Mouse (Mus musculus) left cerebral cortex, postnatal 10 days (tissue): ENCODE measurements around the gene Fam240b. TPM values are rescaled to one million over a fixed set of nuclear protein-coding genes. Genes with fewer than 3 reads are reported as not detected.

Source experiments
- DNase-seq, 2 experiments: peaks; one replicate each; pipeline ENCODE4 v3.0.0; 2021 to 2022; ENCODE audit warnings: low spot score in 2 of 2, mixed read lengths in 1 of 2; ENCODE audit errors: extremely low spot score in 1 of 2
- intact Hi-C: fragments of 180-260 bp; cut with DNase I; formaldehyde crosslinking; loops from one replicate; pipeline ENCODE4 v1.15.1; 2025
- total RNA-seq, 2 experiments: library from RNA; stranded (reverse); gene quantifications; 2 replicates each; pipeline ENCODE4 v1.2.3; 2021

Gene Fam240b
- total RNA-seq, 2 experiments from 2014 or later = not detected

DNA sequence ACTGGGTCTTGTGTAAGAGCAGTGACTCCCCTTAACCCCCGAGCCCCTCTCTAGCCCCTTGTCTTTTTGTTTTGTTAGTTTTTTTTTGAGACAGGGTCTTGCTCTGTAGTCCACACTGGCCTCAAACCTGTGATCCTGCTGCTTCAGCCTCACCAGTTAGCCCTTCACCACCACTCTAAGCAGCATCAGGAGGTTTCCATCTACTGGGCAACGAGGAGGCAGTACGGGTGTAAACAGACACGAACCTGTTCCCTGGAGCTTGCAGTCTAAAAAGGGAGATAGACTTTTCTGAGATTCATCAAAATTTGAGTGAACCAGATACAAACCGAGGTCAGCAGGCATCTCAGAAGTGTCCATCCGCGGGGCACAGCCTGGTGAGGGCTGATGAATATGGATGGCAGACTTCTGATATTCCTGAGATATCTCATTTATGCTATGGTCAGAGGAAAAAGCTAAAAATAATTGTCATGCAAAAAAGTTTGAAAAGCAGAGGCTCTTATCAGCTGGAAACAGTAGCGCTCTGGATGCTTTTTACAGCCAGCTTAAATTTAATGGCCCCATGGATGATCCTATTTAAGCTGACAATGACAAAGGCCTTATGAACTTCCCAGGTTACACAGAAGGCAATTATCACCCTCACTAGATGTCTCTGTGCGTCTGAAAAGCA, 52.2 kb downstream of the Fam240b start:
- intact Hi-C loops = loop anchor here (5.0 to 10.0 kb wide), 3 partner anchors 129 to 669 kb away; partner anchors contain the start of gene Mfsd14b
- no peak for DNase-seq

DNA sequence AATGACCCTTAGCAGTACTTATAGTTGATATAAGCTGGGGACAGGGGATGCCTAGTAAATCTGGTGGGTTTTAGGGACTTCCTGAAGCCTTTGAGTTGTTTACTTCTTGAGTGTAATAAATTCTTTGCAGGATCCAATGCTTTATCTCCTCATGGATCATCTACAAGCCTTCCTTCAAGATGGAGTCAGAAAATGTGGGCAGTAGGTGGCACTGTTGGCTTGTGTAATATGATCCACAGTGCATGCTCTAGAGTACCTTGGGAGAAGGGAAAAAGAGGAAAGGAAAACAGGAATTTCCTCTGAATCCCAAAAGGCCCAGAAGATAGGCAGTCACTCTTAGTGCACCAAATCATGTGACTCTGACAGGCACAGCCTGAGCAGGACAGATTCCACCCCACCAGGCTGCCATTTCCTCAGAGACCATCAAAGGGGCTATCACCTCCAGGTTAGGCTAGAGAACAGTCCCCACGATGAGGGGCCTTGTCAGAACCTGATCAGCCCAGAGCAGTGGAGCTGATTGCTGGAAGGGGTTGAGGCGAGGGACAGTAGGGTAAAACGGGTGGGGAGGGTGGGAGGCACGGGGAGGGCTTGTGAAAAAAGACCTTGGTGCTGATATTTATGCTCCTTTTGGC, 54.2 kb downstream of the Fam240b start:
- intact Hi-C loops = loop anchor here (5.0 to 10.0 kb wide), 3 partner anchors 131 to 799 kb away; partner anchors contain the start of gene Mfsd14b

DNA sequence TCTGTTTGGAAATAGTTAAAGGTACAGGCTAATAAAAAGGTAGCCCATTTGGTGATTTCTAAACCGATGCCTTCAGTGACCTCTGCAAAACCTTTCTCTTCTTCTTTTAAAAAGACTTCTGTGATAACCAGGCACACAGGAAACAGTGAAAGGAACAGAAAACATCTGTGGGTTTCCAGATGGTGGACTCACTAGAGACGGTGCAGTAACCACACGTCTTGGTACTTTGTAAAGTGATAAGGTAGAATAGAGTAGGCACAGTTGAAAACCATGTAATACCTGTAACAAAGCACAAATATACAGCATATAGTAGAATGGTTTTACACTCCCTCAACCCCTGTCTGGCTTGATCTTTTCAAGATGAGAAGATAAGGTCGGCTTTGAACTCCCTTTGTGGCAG, 57.0 kb downstream of the Fam240b start:
- DNase-seq = no peak
- intact Hi-C loops = loop anchor here (5.0 to 10.0 kb wide), 3 partner anchors 134 to 802 kb away; partner anchors contain the start of gene Mfsd14b

More for the DNA sequence above, 54.2 kb downstream of the Fam240b start:
- DNase-seq = peak; percentile 56 to 62

DNA sequence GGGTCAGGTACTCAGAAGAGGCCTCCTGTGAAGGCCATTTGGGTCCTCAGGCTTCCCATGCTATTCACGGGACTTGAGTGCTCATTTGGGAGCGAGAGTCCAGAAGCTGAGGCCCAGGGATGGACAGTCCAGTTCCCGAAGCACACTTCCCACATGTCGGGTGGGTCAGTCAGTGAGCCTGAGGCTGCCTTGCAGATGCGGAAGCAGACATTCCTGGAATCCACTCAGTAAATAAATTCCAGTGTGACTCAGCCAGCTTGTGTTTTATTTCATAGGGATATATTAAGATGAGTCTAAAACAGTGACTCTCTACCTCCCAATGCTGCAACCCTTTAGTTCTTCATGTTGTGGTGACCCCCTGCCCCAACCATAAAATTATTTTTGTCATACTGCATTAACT, 58.1 kb downstream of the Fam240b start:
- intact Hi-C loops = loop anchor here (1.0 to 10.0 kb wide), 3 partner anchors 124 to 255 kb away; no protein-coding TSS in a partner anchor
- no peak for DNase-seq

DNA sequence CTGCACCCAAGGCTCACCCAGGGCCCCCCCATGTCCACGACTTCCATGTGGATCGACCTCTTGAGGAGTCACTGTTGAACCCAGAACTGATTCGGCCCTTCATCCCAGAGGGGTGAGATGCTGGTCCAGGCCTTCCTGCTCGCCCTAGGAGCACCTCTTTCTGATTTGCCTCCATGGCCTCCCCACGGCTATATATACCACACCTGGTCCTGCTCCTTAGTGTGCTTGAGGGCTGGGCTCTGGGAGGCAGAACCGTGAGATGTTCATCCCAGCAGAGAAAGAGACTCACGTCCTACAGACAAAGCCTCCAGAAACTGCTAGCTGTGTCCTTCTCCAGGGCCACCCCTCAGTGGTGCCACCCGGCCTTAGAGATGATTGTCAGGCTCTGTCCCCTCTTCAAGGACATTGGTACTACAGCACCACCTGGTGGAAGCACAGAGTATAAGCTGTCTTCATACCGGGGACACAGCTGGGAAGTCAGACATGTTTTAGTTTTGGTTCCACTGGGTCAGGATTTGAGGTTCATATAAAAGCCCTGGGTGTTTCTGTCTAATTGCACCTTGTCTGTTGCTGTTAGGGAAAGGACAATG, 58.6 kb downstream of the Fam240b start:
- peak; percentile 41 to 81 for DNase-seq
- intact Hi-C loops = loop anchor here (1.0 to 10.0 kb wide), 3 partner anchors 124 to 254 kb away; no protein-coding TSS in a partner anchor

DNA sequence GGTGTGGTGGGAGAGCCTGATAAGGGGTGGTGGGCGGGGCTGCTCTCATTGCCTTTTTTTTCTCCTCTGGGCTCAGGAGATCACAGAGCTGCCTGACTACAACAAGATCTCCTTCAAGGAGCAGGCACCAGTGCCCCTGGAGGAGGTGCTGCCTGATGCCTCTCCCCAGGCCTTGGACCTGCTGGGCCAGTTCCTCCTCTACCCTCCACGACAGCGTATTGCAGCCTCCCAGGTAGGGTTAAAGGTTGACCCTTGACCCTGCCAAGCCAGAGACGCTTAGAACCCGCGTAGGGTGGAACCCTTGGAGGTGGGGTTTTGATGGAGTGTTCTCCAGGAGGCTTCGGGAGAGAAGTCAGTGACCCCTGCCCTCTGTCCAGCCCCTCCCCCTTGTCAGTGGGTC, 59.8 kb downstream of the Fam240b start:
- intact Hi-C loops = loop anchor here (5.0 to 10.0 kb wide), 2 partner anchors 190 to 253 kb away; no protein-coding TSS in a partner anchor
- no peak for DNase-seq

DNA sequence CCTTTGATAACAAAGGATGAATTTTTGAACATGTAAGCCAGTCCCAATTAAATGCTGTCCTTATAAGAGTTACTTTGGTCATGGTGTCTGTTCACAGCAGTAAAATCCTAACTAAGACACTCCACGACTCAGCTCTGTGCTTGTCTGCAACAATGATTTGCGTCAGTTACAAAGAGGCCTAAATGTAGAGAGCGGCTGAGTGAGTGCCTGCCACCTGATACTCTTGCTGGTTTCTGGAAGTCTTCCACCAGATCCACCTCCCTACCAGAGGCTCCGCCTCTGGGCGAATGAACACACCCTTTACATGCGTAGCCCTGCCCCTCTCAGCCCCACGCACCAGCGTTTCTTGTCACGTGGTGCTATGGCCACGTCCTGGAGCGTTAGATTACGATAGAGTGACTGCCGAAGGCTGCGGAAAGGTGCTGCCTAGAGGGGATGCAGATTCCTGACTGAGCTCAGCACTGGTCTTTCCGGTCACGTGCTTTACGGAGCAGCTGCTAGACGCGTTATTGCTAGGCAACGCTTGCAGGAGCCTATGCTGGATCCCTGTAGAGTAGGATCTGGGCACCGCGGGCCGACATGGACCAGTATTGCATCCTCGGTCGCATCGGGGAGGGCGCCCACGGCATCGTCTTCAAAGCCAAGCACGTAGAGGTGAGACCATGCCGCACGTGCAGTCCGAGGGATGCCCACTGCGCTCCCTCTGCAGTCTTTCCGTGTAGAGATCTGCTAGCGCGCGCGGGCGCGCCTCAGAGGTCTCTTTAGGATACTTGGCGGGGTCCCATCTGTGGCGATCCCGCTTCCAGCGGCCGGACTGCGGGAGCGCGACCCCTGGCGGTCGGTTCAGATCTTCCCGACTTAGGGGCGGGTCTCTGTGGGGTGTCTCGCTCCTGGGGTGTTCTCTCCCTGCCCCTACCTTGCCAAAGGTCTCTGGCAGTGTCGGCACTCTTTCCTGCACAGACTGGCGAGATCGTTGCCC, 65.3 kb downstream of the Fam240b start, which contains the start of gene Cdk20:
TSS of gene Cdk20 (plus strand) at position 298 of the 979 bp plus-strand sequence.
- peak; percentile 92 to 94 for DNase-seq
- intact Hi-C loops = loop anchor here (2.0 to 10.0 kb wide), 2 partner anchors 64 to 248 kb away; no protein-coding TSS in a partner anchor

Other genes with a start within 250 kb of the Fam240b start
- 1 to 10 TPM; 2.9 to 3.4 TPM for gene Cdc14b, start 222.5 kb downstream of the Fam240b start, total RNA-seq
- gene Aaed1, start 185.1 kb downstream of the Fam240b start, total RNA-seq = 10 to 100 TPM; 10.0 to 10.3 TPM
- 100 to 1,000 TPM; 186 to 187 TPM for gene Ctsl, start 126.9 kb downstream of the Fam240b start, total RNA-seq
- 10 to 100 TPM; 13.0 to 13.3 TPM for gene Cdk20, start 65.5 kb downstream of the Fam240b start, total RNA-seq